Mouse (Mus musculus) erythroblast, embryonic 14.5 days (primary cell): ENCODE data around the gene Atp2a1. TPM values are rescaled to one million over a fixed set of nuclear protein-coding genes. Genes with fewer than 3 reads are reported as not detected.

Experiments
- H3K27me3 ChIP-seq: 2 replicates; pipeline ENCODE4 v1.6.1; 2012; ENCODE audit warnings: inconsistent platforms; ENCODE audit not compliant: control insufficient read depth
- H3K36me3 ChIP-seq: 2 replicates; pipeline ENCODE4 v1.6.1; 2012; ENCODE audit warnings: mild to moderate bottlenecking, inconsistent platforms; ENCODE audit not compliant: control insufficient read depth
- H3K4me1 ChIP-seq: 2 replicates; pipeline ENCODE4 v1.6.1; 2012; ENCODE audit warnings: inconsistent platforms; ENCODE audit not compliant: control insufficient read depth
- H3K4me3 ChIP-seq: replicated peaks from 2 replicates; pipeline ENCODE3; 2012; ENCODE audit warnings: moderate library complexity, mild to moderate bottlenecking, inconsistent platforms
- H3K9me3 ChIP-seq: 2 replicates; pipeline ENCODE4 v1.6.1; 2012; ENCODE audit warnings: low read length, inconsistent platforms, mixed read lengths; ENCODE audit not compliant: control insufficient read depth
- GATA1 ChIP-seq: IDR thresholded peaks from 2 replicates; pipeline ENCODE4 v1.6.1; 2012; ENCODE audit warnings: low read length, inconsistent platforms, mixed read lengths
- TAL1 ChIP-seq: IDR thresholded peaks from 3 replicates; pipeline ENCODE4 v1.6.1; 2012; ENCODE audit warnings: low read length, inconsistent platforms, mixed read lengths
- polyA plus RNA-seq: library from polyadenylated mRNA; stranded (reverse); fragments of >175 nt; gene quantifications from 2 replicates; pipeline ENCODE4 v1.2.3, GENCODE M21; 2012

The Atp2a1 gene
- polyA plus RNA-seq, 1 experiment: not detected

GRCm38 (mm10) chr7:126467271-126467670 lies 4.4 kb upstream of the Atp2a1 start:
- Histone ChIP-seq H3K36me3 (peaks cover 56% of the 10 kb centered on the region), H3K9me3 (no peaks in the 10 kb centered on the region), H3K4me1 (peaks cover 23% of the 10 kb centered on the region), H3K27me3 (no peaks in the 10 kb centered on the region), H3K4me3 (no peak overlapping the region)
- TF ChIP-seq GATA1: no peak
- TF ChIP-seq TAL1: no peak

DNA sequence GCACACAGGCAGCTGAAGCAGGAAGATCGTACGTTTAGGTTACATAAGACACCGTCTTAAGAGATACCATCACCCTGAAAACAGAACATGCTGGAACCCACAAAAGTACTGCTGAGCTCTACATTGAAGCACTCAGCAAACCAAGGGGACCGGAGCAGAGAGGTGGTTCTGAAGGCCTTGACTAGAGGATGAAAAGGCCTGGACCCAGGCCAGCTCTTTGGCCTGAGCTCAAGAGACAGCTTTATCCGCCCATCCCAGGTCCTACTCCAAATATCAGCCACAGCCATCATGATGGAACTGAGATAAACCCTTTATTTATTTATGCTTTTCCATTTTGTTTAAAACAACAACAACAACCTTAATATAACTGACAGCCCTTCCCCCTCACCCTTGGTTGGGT lies 3.8 kb upstream of the Atp2a1 start:
- Histone ChIP-seq H3K9me3 (no peaks in the 10 kb centered on the region), H3K27me3 (no peaks in the 10 kb centered on the region), H3K4me1 (peaks cover 17% of the 10 kb centered on the region), H3K36me3 (peaks cover 50% of the 10 kb centered on the region), H3K4me3 (no peak overlapping the region)
- no peak for TF ChIP-seq GATA1
- TF ChIP-seq TAL1: no peak

DNA sequence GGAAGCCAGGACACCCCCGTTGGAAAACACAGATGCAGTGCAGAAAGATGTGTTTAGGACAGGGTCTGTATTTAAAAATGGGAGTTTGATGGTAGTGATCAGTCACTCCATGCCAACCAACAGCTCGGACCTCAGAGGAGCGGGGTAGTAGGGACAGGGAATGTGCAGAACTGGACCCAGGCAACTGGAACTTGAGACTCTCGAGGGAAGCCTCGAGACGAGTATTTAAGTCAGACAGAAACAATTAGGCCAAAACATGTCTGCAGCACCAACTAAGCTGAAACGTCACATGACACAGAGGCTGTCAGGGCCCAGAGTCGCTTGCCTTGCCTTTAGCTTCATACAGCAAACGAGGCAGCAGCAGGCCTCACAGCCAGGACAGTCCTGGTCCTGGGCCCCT lies 3.2 kb upstream of the Atp2a1 start:
- H3K9me3 ChIP-seq: no peaks in the 10 kb centered on the region
- H3K27me3 ChIP-seq: no peaks in the 10 kb centered on the region
- peaks cover 44% of the 10 kb centered on the region for H3K36me3 ChIP-seq
- H3K4me1 ChIP-seq: peaks cover 17% of the 10 kb centered on the region
- no peak overlapping the region for H3K4me3 ChIP-seq
- no peak for TF ChIP-seq GATA1

- Histone ChIP-seq H3K9me3 (no peaks in the 10 kb centered on the region), H3K4me1 (peaks cover 17% of the 10 kb centered on the region), H3K36me3 (peaks cover 39% of the 10 kb centered on the region), H3K4me3 (no peak overlapping the region), H3K27me3 (no peaks in the 10 kb centered on the region)
- TF ChIP-seq GATA1 (no peak), TAL1 (no peak)
These were observed 2.5 kb upstream of the Atp2a1 start for GRCm38 (mm10) chr7:126465246-126466030.

DNA sequence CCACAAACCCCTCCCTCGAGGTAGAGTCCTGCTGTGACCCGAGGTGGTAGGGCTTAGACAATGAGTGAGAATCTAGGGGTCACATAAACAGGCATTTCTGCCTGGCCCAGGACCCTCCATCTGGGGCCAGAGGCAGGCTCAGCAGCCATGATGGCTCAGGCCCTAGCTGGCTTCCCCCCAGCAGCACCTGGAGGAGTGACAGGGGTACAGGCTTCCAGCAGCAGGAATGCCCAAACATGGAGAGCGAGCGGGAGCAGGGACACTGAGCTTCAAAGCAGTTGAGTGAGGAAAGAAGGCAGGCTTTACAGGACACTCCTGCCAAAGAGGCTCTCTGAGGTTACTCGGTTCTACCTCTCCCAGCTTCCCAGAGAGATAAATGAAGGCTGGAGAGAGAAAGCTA lies 1.9 kb upstream of the Atp2a1 start:
- no peaks in the 10 kb centered on the region for H3K9me3 ChIP-seq
- H3K4me1 ChIP-seq: peaks cover 17% of the 10 kb centered on the region
- H3K4me3 ChIP-seq: no peak overlapping the region
- no peak for TF ChIP-seq GATA1
- no peak for TF ChIP-seq TAL1
- H3K27me3 ChIP-seq: no peaks in the 10 kb centered on the region
- H3K36me3 ChIP-seq: peaks cover 33% of the 10 kb centered on the region

- no peak overlapping the region for H3K4me3 ChIP-seq
- peaks cover 26% of the 10 kb centered on the region for H3K36me3 ChIP-seq
- H3K9me3 ChIP-seq: no peaks in the 10 kb centered on the region
- no peaks in the 10 kb centered on the region for H3K27me3 ChIP-seq
- H3K4me1 ChIP-seq: peaks cover 17% of the 10 kb centered on the region
- TF ChIP-seq GATA1: no peak
- TF ChIP-seq TAL1: no peak
These were observed 1.2 kb upstream of the Atp2a1 start for GRCm38 (mm10) chr7:126464121-126464520.

GRCm38 (mm10) chr7:126463547-126463946 lies 639 bp upstream of the Atp2a1 start:
- H3K9me3 ChIP-seq: no peaks in the 10 kb centered on the region
- H3K36me3 ChIP-seq: peaks cover 20% of the 10 kb centered on the region
- no peaks in the 10 kb centered on the region for H3K27me3 ChIP-seq
- H3K4me3 ChIP-seq: no peak overlapping the region
- TF ChIP-seq TAL1: no peak
- no peak for TF ChIP-seq GATA1
- H3K4me1 ChIP-seq: peaks cover 17% of the 10 kb centered on the region

DNA sequence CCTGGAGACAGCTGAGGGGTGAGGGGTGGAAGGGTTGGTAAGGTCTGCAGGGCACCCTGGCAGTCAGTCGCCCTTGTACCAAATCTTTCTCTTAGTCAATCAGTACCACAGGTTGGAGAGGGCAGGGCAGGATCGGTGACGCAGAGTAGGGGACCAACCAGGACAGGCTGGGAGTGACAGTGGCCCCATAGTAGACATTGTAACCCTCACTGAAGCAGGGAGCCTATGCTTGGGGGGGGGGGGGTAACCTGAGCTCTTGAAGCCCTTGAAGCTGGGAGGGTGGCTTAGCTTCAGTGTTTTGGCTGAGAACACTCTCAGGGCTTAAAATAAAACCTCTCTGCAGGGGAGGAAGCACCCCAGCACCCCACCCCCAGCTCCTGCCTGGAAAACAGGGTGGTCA lies 1.3 kb downstream of the Atp2a1 start:
- H3K4me3 ChIP-seq: no peak overlapping the region
- H3K9me3 ChIP-seq: no peaks in the 10 kb centered on the region
- TF ChIP-seq TAL1 (no peak), GATA1 (no peak)
- H3K27me3 ChIP-seq: no peaks in the 10 kb centered on the region
- H3K36me3 ChIP-seq: peaks cover 3% of the 10 kb centered on the region
- peaks cover 17% of the 10 kb centered on the region for H3K4me1 ChIP-seq

- peaks cover 14% of the 10 kb centered on the region for H3K4me1 ChIP-seq
- H3K36me3 ChIP-seq: no peaks in the 10 kb centered on the region
- no peak for TF ChIP-seq TAL1
- TF ChIP-seq GATA1: no peak
- no peaks in the 10 kb centered on the region for H3K27me3 ChIP-seq
- no peaks in the 10 kb centered on the region for H3K9me3 ChIP-seq
- no peak overlapping the region for H3K4me3 ChIP-seq
These were observed 2.1 kb downstream of the Atp2a1 start for GRCm38 (mm10) chr7:126460623-126461399.
